Mouse (Mus musculus) lung, embryonic 16.5 days (tissue): ENCODE results near the gene Hemgn. TPM values are rescaled to one million over a fixed set of nuclear protein-coding genes. Genes with fewer than 3 reads are reported as not detected.

Source experiments
- ATAC-seq: fragments of 200-750 bp; cut with Nextera tagmentation; 2 replicates; pipeline ENCODE4 v1.8.0; 2017; ENCODE audit warnings: low read depth, mild to moderate bottlenecking, moderate library complexity
- H3K27ac ChIP-seq: fragments of 300-500 bp; sonication (generic); 2 replicates; pipeline ENCODE4 v1.5.1; 2014; ENCODE audit warnings: mild to moderate bottlenecking, control low read depth, low read length
- H3K27me3 ChIP-seq: fragments of 300-500 bp; sonication (generic); 2 replicates; pipeline ENCODE4 v1.6.1; 2014; ENCODE audit warnings: low read depth, low read length, mixed read lengths; ENCODE audit not compliant: control insufficient read depth, insufficient read depth
- H3K36me3 ChIP-seq: fragments of 300-500 bp; sonication (generic); 2 replicates; pipeline ENCODE4 v1.6.1; 2014; ENCODE audit warnings: low read length; ENCODE audit not compliant: control insufficient read depth, insufficient read depth
- H3K4me1 ChIP-seq: fragments of 300-500 bp; sonication (generic); replicated peaks from 2 replicates; pipeline ENCODE4 v1.6.1; 2014; ENCODE audit warnings: low read length, mixed read lengths; ENCODE audit not compliant: control insufficient read depth, insufficient read depth
- H3K4me2 ChIP-seq: fragments of 300-500 bp; sonication (generic); 2 replicates; pipeline ENCODE4 v1.6.1; 2014; ENCODE audit warnings: low read depth, low read length, control low read depth
- H3K4me3 ChIP-seq: fragments of 300-500 bp; sonication (generic); 2 replicates; pipeline ENCODE4 v1.5.1; 2014; ENCODE audit warnings: mild to moderate bottlenecking, low read length, control low read depth
- H3K9ac ChIP-seq: fragments of 300-500 bp; sonication (generic); 2 replicates; pipeline ENCODE4 v1.6.1; 2014; ENCODE audit warnings: low read length, control low read depth
- H3K9me3 ChIP-seq: fragments of 300-500 bp; sonication (generic); 2 replicates; pipeline ENCODE4 v1.6.1; 2016; ENCODE audit warnings: low read length; ENCODE audit not compliant: control insufficient read depth
- WGBS: fragments of 180-500 bp; shearing (Covaris S2); extraction: QIAGEN DNeasy Blood & Tissue Kit; methylation state at CpG from one replicate; pipeline ENCODE4 v1.1.7; 2014; 5-methylcytosine and 5-hydroxymethylcytosine counted together
- polyA plus RNA-seq: library from polyadenylated mRNA; unstranded; fragments of >200 nt; fragmentation: Nextera tagmentation; extraction: Ambion mirVana; gene quantifications from 2 replicates; pipeline ENCODE4 v1.2.1, GENCODE M21; 2015

The Hemgn gene
- polyA plus RNA-seq, 1 experiment from 2014 or later = 1.1 TPM

DNA sequence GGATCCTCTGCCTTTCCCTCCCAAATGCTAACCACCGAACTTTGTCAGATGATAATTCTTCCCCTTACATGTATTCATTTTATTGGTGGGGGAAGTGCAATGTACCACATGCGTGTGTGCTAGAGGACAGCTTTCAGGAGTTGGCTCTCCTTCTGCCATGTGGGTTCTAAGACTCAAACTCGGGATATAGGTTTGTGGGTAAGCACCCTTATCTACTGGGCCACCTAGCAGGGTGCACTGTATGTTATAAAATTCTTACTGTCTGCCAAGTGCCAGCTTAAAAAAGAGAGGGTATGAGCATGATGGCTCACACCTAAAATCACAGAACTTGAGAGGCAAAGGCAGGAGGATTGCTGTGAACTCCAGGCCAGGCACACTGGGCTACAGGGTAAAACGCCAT, 14.5 kb downstream of the Hemgn start:
- no peak overlapping the region for H3K4me2 ChIP-seq
- H3K4me3 ChIP-seq = no peak overlapping the region
- no peak overlapping the region for H3K27ac ChIP-seq
- no peaks in the 10 kb centered on the region for H3K4me1 ChIP-seq
- 69% methylated on average over 4 of the region's 4 CpGs for WGBS
- H3K9ac ChIP-seq = no peak overlapping the region
- ATAC-seq = no peak
- H3K36me3 ChIP-seq = no peaks in the 10 kb centered on the region
- H3K27me3 ChIP-seq = no peaks in the 10 kb centered on the region
- 0 out of 2 replicates have a peak, but pooled peaks cover 3% of the 10 kb centered on the region for H3K9me3 ChIP-seq

DNA sequence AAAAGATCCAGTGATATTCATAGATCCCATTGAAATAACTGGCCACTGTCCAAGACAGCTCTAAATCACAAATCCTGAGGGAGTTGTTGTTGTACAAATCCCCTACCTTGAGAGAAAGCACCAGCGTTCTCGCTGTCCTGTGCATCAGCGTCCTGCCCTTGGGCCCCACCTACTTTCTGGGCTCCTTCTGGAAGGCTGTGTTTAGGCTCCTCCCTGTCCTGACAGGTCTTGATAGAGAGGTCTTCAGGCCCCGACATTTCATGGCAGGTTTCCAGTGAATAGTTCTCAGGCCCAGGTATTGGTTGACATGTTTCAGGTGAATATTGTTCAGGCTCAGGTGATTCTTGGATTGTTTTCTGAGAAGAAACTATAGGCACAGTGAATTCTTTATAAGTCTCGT, 17.6 kb downstream of the Hemgn start:
- H3K27me3 ChIP-seq = no peaks in the 10 kb centered on the region
- ATAC-seq = peak; percentile 31; the same call in 1 of the 2 replicates
- 0 out of 2 replicates have a peak, but pooled peaks cover 3% of the 10 kb centered on the region for H3K9me3 ChIP-seq
- no peak overlapping the region for H3K4me2 ChIP-seq
- H3K9ac ChIP-seq = no peak overlapping the region
- H3K4me3 ChIP-seq = no peak overlapping the region
- 22% methylated on average over 5 of the region's 5 CpGs for WGBS
- H3K4me1 ChIP-seq = no peaks in the 10 kb centered on the region
- no peaks in the 10 kb centered on the region for H3K36me3 ChIP-seq
- no peak overlapping the region for H3K27ac ChIP-seq

DNA sequence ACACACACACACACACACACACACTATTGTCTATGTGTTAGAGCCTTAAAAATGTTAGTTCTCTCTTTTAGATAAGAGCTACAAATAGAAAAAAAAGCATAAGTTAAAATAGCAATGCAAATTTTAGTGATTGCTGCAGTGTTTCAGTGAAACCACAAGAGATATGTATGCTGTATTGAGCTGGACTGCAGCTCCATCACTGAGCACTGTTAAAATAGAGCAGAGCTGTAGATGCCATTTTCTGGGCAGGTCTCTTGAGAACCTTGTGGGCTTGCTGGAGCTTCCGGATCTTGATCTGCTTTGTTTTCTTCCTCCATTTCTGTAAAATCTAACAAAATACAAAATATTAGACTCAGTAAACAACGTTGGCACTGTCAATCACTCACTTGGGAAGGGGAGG, 18.9 kb downstream of the Hemgn start:
- 67% methylated on average over 2 of the region's 2 CpGs for WGBS
- H3K9me3 ChIP-seq = no peaks in the 10 kb centered on the region
- no peaks in the 10 kb centered on the region for H3K27me3 ChIP-seq
- no peaks in the 10 kb centered on the region; the same call in none of the 2 replicates for H3K4me1 ChIP-seq
- H3K27ac ChIP-seq = no peak overlapping the region
- no peak overlapping the region for H3K9ac ChIP-seq
- H3K4me2 ChIP-seq = no peak overlapping the region
- H3K4me3 ChIP-seq = no peak overlapping the region
- ATAC-seq = no peak
- H3K36me3 ChIP-seq = no peaks in the 10 kb centered on the region

DNA sequence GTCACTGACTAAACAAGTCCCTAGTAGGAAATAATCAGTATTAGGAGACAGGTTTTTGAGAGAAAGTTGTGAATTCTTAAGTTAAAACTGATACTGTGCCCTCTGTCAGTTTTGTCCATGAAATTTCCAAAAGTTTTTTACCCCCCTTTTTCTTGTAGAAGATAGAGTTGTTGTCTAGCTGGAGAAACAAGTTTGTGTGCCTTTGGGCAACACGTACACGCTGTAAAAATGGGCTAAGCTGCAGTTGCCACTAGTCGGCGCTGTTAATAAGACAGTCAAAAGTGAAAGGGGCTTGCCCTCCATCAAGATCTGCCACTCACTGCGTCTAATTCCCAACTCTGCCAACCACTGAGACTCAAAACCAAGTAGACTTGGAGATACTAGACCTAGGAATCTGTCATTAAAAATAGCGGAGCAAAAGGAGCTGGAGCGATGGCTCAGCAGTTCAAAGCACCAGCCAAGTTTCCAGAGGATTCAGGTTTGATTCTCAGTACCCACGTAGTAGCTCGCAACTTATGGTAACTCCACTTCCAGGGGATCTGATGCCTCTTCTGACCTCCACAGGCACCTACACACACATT, 22.8 kb downstream of the Hemgn start:
- ATAC-seq = no peak
- peak overlapping the region; percentile 81 for H3K4me2 ChIP-seq
- peak overlapping the region; percentile 87 for H3K27ac ChIP-seq
- H3K9me3 ChIP-seq = no peaks in the 10 kb centered on the region
- H3K9ac ChIP-seq = peak overlapping the region; percentile 32
- H3K4me1 ChIP-seq = no peaks in the 10 kb centered on the region; the same call in none of the 2 replicates
- H3K4me3 ChIP-seq = peak overlapping the region; percentile 83
- H3K27me3 ChIP-seq = no peaks in the 10 kb centered on the region
- 22% methylated on average over 9 of the region's 9 CpGs for WGBS
- peaks cover 1% of the 10 kb centered on the region for H3K36me3 ChIP-seq

DNA sequence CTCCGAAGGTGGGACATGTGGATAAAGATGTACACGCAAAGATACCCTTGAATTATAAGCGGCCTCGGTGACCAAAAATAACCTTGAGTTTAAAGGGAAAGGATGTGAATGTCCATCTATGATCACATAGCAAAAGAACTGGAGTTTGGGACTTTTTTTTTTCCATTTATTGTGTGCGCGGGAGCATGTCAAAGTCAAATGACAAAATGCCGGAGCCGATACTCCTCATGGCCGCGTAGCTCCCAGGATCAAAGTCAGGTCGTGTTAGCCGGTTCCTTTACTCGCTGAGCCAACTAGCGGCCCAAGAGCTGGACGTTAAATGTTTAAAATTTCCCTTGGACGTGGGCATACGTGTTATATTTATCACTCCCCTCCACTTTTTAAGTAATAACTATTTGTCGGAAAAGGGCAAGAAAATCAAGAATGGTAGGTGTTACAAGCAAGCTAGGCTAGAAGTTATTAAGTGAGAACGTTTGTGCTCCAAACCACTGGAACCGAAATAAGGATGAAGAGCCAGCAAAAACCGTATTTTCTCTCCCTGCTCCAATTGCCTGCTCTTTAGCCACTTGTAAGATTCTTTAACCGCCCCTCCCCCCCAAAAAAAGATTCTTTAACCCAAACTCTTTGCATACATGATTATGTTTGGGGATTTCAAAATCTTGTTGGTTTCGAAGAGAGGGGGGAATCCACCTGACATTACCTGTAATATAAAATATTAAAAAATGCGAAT, 23.5 kb downstream of the Hemgn start:
- peaks cover 5% of the 10 kb centered on the region for H3K36me3 ChIP-seq
- no peaks in the 10 kb centered on the region for H3K9me3 ChIP-seq
- no peaks in the 10 kb centered on the region; the same call in none of the 2 replicates for H3K4me1 ChIP-seq
- H3K27me3 ChIP-seq = no peaks in the 10 kb centered on the region
- peak overlapping the region; percentile 96 for H3K9ac ChIP-seq
- ATAC-seq = no peak
- H3K4me2 ChIP-seq = peak overlapping the region; percentile 81
- peak overlapping the region; percentile 83 for H3K4me3 ChIP-seq
- 2% methylated on average over 24 of the region's 24 CpGs for WGBS
- peak overlapping the region; percentile 87 for H3K27ac ChIP-seq

DNA sequence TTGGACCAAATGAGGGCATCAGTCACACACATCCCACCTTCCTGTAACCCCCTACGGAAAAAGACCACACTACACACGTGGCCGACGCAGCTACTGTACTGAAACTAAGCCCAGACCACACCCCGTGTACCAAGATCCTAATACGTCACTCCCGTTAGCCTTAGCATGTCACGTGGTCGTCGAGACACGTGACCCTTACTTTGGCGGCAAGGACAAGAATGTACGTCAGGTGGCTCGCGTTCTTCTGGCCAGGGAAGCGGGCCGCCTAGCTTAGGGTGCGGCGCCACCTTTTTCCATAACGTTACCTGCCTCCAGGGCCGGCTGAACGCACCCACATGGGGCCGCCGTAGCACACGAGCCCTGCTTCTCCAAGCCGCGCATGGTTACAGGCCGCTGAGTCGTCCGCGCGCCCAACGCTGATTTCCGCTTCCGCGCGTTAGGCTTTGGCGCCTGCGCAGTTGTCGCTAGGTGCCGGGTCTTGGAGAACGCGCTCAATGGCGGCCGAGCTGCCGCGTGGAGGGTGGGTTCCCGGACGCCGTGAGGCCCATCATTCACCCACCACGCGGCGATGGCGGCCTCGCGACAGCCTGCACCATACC, 24.2 kb downstream of the Hemgn start, which contains the start of gene Trmo:
Gene Trmo (minus strand): TSS at position 425 of the 599 bp plus-strand sequence.
- Histone ChIP-seq H3K27ac (peak within 1 kb of the TSS; percentile 87), H3K4me2 (peak within 1 kb of the TSS; percentile 81), H3K4me3 (peak within 1 kb of the TSS; percentile 83), H3K36me3 (peaks cover 8% of the 10 kb centered on the region), H3K27me3 (no peaks in the 10 kb centered on the region), H3K4me1 (no peaks in the 10 kb centered on the region; the same call in none of the 2 replicates), H3K9ac (peak within 1 kb of the TSS; percentile 96), H3K9me3 (no peaks in the 10 kb centered on the region)
- ATAC-seq = peak; percentile 97
- under 1% methylated on average over 56 of the region's 56 CpGs for WGBS

DNA sequence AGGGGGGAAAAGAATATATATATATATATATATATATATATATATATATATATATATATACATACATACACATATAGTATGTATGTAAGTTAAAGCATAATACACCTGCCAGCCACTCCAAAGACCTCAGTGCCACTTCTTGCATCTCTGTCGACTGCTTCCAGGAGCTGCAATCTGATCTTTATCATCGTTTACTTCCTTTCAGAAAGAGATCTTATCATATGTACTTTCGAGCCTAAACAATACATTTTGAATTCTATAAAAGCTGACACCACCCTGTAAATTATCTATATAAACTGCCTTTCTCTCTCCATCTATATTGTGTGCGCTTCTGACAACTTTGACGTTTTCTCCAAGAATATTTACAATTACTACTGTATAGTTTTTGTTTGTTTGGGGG, 24.8 kb downstream of the Hemgn start:
- no peak for ATAC-seq

DNA sequence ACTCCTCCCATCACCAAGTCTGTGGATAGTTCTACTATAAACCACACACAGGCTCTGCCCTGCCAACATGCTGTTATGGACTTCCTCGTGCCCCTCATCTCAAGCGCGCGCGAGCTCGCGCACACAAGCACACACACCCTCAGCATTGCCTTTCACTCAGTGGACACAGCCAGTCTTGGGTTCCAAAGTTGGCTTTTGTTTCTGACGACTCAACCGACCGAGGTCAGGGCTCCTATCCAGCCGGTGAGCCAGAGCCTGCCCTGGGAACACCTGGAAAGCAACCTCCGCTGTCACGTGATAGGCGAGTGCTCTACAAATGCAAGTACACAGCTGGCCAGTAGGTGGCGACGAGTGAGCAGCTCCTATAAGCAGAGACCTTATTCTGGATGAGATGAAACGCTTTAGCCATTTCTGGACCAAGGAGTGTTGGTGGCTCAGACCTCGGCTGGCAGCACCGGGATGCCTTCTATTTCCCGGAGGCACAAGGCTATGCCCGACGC, 38.4 kb downstream of the Hemgn start:
- peaks cover 10% of the 10 kb centered on the region for H3K36me3 ChIP-seq
- peaks cover 11% of the 10 kb centered on the region for H3K4me1 ChIP-seq
- no peak overlapping the region for H3K27ac ChIP-seq
- no peaks in the 10 kb centered on the region for H3K27me3 ChIP-seq
- WGBS = 22% methylated on average over 22 of the region's 22 CpGs
- peak; percentile 75 for ATAC-seq
- no peaks in the 10 kb centered on the region for H3K9me3 ChIP-seq
- H3K4me3 ChIP-seq = peak overlapping the region; percentile 40
- H3K9ac ChIP-seq = peak overlapping the region; percentile 40
- H3K4me2 ChIP-seq = peak overlapping the region; percentile 52

More for the DNA sequence above, 24.8 kb downstream of the Hemgn start:
- H3K4me1 ChIP-seq = no peaks in the 10 kb centered on the region; the same call in none of the 2 replicates
- H3K4me2 ChIP-seq = peak overlapping the region; percentile 81
- no peaks in the 10 kb centered on the region for H3K27me3 ChIP-seq
- peaks cover 8% of the 10 kb centered on the region for H3K36me3 ChIP-seq
- H3K4me3 ChIP-seq = peak overlapping the region; percentile 83
- 12% methylated on average over 5 of the region's 5 CpGs for WGBS
- peak overlapping the region; percentile 96 for H3K9ac ChIP-seq
- H3K27ac ChIP-seq = peak overlapping the region; percentile 87; the same call in 1 of the 2 replicates
- no peaks in the 10 kb centered on the region for H3K9me3 ChIP-seq

DNA sequence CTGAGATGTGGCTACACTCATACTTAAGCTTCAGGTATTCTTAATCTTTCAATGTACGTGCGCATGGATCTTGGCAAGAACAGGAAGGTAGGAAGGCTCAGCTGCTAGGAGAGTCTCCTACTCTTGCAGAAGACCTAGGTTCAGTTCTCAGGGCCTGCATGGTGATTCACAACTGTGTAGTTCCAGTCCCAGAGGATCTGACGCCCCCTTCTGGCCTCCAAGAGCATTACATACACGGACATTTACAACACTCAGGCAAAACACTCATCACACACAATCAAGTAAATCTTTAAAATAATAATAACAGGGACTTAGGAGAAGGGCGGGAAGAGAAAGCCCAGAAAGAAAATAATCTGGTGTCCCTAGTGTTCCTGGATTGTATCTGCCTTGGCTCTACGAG, 38.9 kb downstream of the Hemgn start:
- no peaks in the 10 kb centered on the region for H3K9me3 ChIP-seq
- H3K4me3 ChIP-seq = no peak overlapping the region; the same call in 1 of the 2 replicates
- no peak overlapping the region for H3K27ac ChIP-seq
- 56% methylated on average over 6 of the region's 6 CpGs for WGBS
- peak overlapping the region; percentile 52 for H3K4me2 ChIP-seq
- no peak for ATAC-seq
- H3K9ac ChIP-seq = no peak overlapping the region; the same call in 1 of the 2 replicates
- peaks cover 11% of the 10 kb centered on the region for H3K4me1 ChIP-seq
- peaks cover 7% of the 10 kb centered on the region for H3K36me3 ChIP-seq
- H3K27me3 ChIP-seq = no peaks in the 10 kb centered on the region
